Mouse (Mus musculus) liver, postnatal 0 days (tissue): ENCODE measurements around the gene Ttc16.

Experiments used
- CTCF ChIP-seq: sonication (generic); IDR thresholded peaks from 2 replicates; pipeline ENCODE4 v1.5.1; 2016; ENCODE audit warnings: antibody characterized with exemption, low read depth
- EP300 ChIP-seq: IDR thresholded peaks from 2 replicates; pipeline ENCODE4 v1.6.1; 2016; ENCODE audit warnings: antibody characterized with exemption, low read depth, mild to moderate bottlenecking

DNA sequence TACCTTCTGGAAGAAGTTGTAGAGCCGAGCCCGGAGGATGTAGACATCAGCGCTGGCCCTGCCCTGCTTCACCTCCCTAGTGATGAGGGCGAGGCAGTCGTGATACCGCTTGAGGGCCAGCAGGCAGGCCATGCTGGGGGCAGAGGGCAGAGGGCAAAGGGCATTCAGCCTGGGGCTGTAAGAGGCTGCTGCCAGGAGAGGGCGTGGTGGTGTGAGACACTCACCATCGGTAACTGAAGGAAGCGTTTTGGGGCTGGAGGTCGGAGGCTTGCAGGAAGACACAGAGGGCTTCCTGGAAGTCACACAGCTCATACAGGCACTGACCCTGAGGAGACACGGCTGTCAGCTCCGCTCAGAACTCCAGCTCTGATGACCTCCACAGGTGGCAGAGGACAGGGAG, 3.5 kb downstream of the Ttc16 start:
- TF ChIP-seq CTCF (peak; percentile 29), EP300 (no peak)
